Mouse (Mus musculus) cerebellum, adult 2 months (tissue): ENCODE results near the gene Irs4.

Experiments used
- CTCF ChIP-seq: fragments of 200-500 bp; IDR thresholded peaks from 2 replicates; pipeline ENCODE4 v1.5.1; 2011; ENCODE audit warnings: low read depth, mild to moderate bottlenecking, control low read depth, low read length, moderate library complexity, borderline replicate concordance; ENCODE audit not compliant: insufficient read depth
- POLR2A ChIP-seq: fragments of 200-500 bp; IDR thresholded peaks from 2 replicates; pipeline ENCODE4 v1.6.1; 2011; ENCODE audit warnings: low read length, control low read depth, borderline replicate concordance; ENCODE audit not compliant: insufficient read depth

- TF ChIP-seq CTCF (no peak), POLR2A (no peak)
These were observed 4.5 kb upstream of the Irs4 start for GRCm38 (mm10) chrX:141729570-141729969.
